Mouse (Mus musculus): ENCODE measurements at regions not wholly inside any gene's neighbourhood (a gene's known extent, or its start where the extent isn't known, plus 50 kb on each side); places are given as distances from the start of the nearest gene placed in this dataset.

GRCm38 (mm10) chr4:142539200-142539750 lies 300.1 kb upstream of the Kazn start:
- DNase-seq = peak; percentile 20 to 33

GRCm38 (mm10) chr4:142527080-142527479 lies 287.9 kb upstream of the Kazn start:
- DNase-seq = no peak

- peak; percentile 26 to 30 for DNase-seq
Observed at GRCm38 (mm10) chr4:142517478-142518455, 278.6 kb upstream of the Kazn start.

GRCm38 (mm10) chr4:142514751-142515150 lies 275.6 kb upstream of the Kazn start:
- no peak for DNase-seq

GRCm38 (mm10) chr4:142509386-142509785 lies 270.2 kb upstream of the Kazn start:
- DNase-seq = no peak

- no peak for DNase-seq
Observed at GRCm38 (mm10) chr4:142506383-142507211, 267.4 kb upstream of the Kazn start.

- DNase-seq = no peak
Observed at GRCm38 (mm10) chr4:142503761-142504160, 264.6 kb upstream of the Kazn start.

GRCm38 (mm10) chr4:142501177-142501576 lies 262.0 kb upstream of the Kazn start:
- DNase-seq = no peak

- peak in 1 of 2 experiments; percentile 49 for DNase-seq
Observed at GRCm38 (mm10) chr4:142500541-142500940, 261.3 kb upstream of the Kazn start.

GRCm38 (mm10) chr4:142496605-142497004 lies 257.4 kb upstream of the Kazn start:
- no peak for DNase-seq

- no peak for DNase-seq
Observed at GRCm38 (mm10) chr4:142492926-142493492, 253.8 kb upstream of the Kazn start.

- DNase-seq = no peak
Observed at GRCm38 (mm10) chr4:142485784-142486423, 246.7 kb upstream of the Kazn start.

GRCm38 (mm10) chr4:142475632-142476031 lies 236.4 kb upstream of the Kazn start:
- DNase-seq = peak; percentile 35 to 46

- peak; percentile 51 to 57 for DNase-seq
Observed at GRCm38 (mm10) chr4:142474626-142475025, 235.4 kb upstream of the Kazn start.

GRCm38 (mm10) chr4:142474018-142474417 lies 234.8 kb upstream of the Kazn start:
- DNase-seq = peak; percentile 68 to 77

GRCm38 (mm10) chr4:142473284-142473683 lies 234.1 kb upstream of the Kazn start:
- DNase-seq = peak in 1 of 2 experiments; percentile 42

- peak in 1 of 2 experiments; percentile 48 for DNase-seq
Observed at GRCm38 (mm10) chr4:142472332-142472731, 233.1 kb upstream of the Kazn start.

GRCm38 (mm10) chr4:142470784-142471183 lies 231.6 kb upstream of the Kazn start:
- DNase-seq = peak in 1 of 2 experiments; percentile 43

GRCm38 (mm10) chr4:142467920-142468319 lies 228.7 kb upstream of the Kazn start:
- peak; percentile 65 to 74 for DNase-seq

GRCm38 (mm10) chr4:142465226-142465625 lies 226.0 kb upstream of the Kazn start:
- DNase-seq = no peak

- DNase-seq = no peak
Observed at GRCm38 (mm10) chr4:142464066-142464465, 224.9 kb upstream of the Kazn start.

GRCm38 (mm10) chr4:142460468-142461086 lies 221.4 kb upstream of the Kazn start:
- DNase-seq = no peak

All from cerebellum, postnatal 25 days (tissue).